Mouse (Mus musculus): Measurements from ENCODE around the gene Pde7b.

Gene Pde7b

GRCm38 (mm10) chr10:20722651-20723520 is 2.0 kb downstream of the Pde7b start:
- no peak for DNase-seq (ENCODE audit: low spot score in 2 of 2)

- no peak for DNase-seq (ENCODE audit: low spot score in 2 of 2)
These were observed 5.7 kb downstream of the Pde7b start for GRCm38 (mm10) chr10:20719201-20719600.

- no peak for DNase-seq (ENCODE audit: low spot score in 2 of 2)
These were observed 24.2 kb downstream of the Pde7b start for GRCm38 (mm10) chr10:20700633-20701032.

GRCm38 (mm10) chr10:20699874-20700273 is 25.0 kb downstream of the Pde7b start:
- DNase-seq (ENCODE audit: low spot score in 2 of 2): no peak

- no peak for DNase-seq (ENCODE audit: low spot score in 2 of 2)
These were observed 29.2 kb downstream of the Pde7b start for GRCm38 (mm10) chr10:20695637-20696036.

- no peak for DNase-seq (ENCODE audit: low spot score in 2 of 2)
These were observed 34.9 kb downstream of the Pde7b start for GRCm38 (mm10) chr10:20690002-20690401.

GRCm38 (mm10) chr10:20684151-20684550 is 40.7 kb downstream of the Pde7b start:
- DNase-seq (ENCODE audit: low spot score in 2 of 2): no peak

GRCm38 (mm10) chr10:20680986-20681385 is 43.9 kb downstream of the Pde7b start:
- DNase-seq (ENCODE audit: low spot score in 2 of 2): no peak

GRCm38 (mm10) chr10:20675321-20675720 is 49.6 kb downstream of the Pde7b start:
- no peak for DNase-seq (ENCODE audit: low spot score in 2 of 2)

GRCm38 (mm10) chr10:20673798-20674197 is 51.1 kb downstream of the Pde7b start:
- no peak for DNase-seq (ENCODE audit: low spot score in 2 of 2)

GRCm38 (mm10) chr10:20672591-20672990 is 52.3 kb downstream of the Pde7b start:
- DNase-seq (ENCODE audit: low spot score in 2 of 2): no peak

GRCm38 (mm10) chr10:20671621-20672020 is 53.3 kb downstream of the Pde7b start:
- DNase-seq (ENCODE audit: low spot score in 2 of 2): no peak

GRCm38 (mm10) chr10:20670541-20670940 is 54.3 kb downstream of the Pde7b start:
- DNase-seq (ENCODE audit: low spot score in 2 of 2): no peak

- no peak for DNase-seq (ENCODE audit: low spot score in 2 of 2)
These were observed 55.4 kb downstream of the Pde7b start for GRCm38 (mm10) chr10:20669467-20669866.

GRCm38 (mm10) chr10:20668577-20668976 is 56.3 kb downstream of the Pde7b start:
- no peak for DNase-seq (ENCODE audit: low spot score in 2 of 2)

GRCm38 (mm10) chr10:20666655-20667054 is 58.2 kb downstream of the Pde7b start:
- DNase-seq (ENCODE audit: low spot score in 2 of 2): no peak

GRCm38 (mm10) chr10:20662951-20663350 is 61.9 kb downstream of the Pde7b start:
- DNase-seq (ENCODE audit: low spot score in 2 of 2): no peak

- no peak for DNase-seq (ENCODE audit: low spot score in 2 of 2)
These were observed 63.2 kb downstream of the Pde7b start for GRCm38 (mm10) chr10:20661684-20662083.

- DNase-seq (ENCODE audit: low spot score in 2 of 2): no peak
These were observed 65.2 kb downstream of the Pde7b start for GRCm38 (mm10) chr10:20659718-20660117.

- DNase-seq (ENCODE audit: low spot score in 2 of 2): no peak
These were observed 65.6 kb downstream of the Pde7b start for GRCm38 (mm10) chr10:20659268-20659667.

GRCm38 (mm10) chr10:20658716-20659115 is 66.2 kb downstream of the Pde7b start:
- no peak for DNase-seq (ENCODE audit: low spot score in 2 of 2)

- DNase-seq (ENCODE audit: low spot score in 2 of 2): no peak
These were observed 67.4 kb downstream of the Pde7b start for GRCm38 (mm10) chr10:20657316-20658081.

- DNase-seq (ENCODE audit: low spot score in 2 of 2): no peak
These were observed 70.3 kb downstream of the Pde7b start for GRCm38 (mm10) chr10:20654590-20654989.
